Mouse (Mus musculus): Measurements from ENCODE around the gene Thra.

GRCm38 (mm10) chr11:98744456-98745019 lies 4.1 kb downstream of the Thra start:
- TF ChIP-seq POLR2A (IDR thresholded peaks at IDR 0.05; ENCODE audit: insufficient read depth, low read depth, low read length) (no peak), CTCF (IDR thresholded peaks at IDR 0.05) (no peak), EP300 (IDR thresholded peaks at IDR 0.05; ENCODE audit: insufficient read depth, low read depth, low read length) (no peak)
